Mouse (Mus musculus) bone marrow, adult 2 months (tissue): ENCODE data around the gene Ranbp17. TPM values are rescaled to one million over a fixed set of nuclear protein-coding genes. Genes with fewer than 3 reads are reported as not detected.

Experiments used
- H3K27ac ChIP-seq: fragments of 200-500 bp; 2 replicates; pipeline ENCODE4 v1.5.1; 2012; ENCODE audit warnings: low read depth, mild to moderate bottlenecking, control low read depth, inconsistent platforms, low read length; ENCODE audit not compliant: control insufficient read depth, poor library complexity, insufficient read depth
- H3K4me1 ChIP-seq: fragments of 200-500 bp; 2 replicates; pipeline ENCODE4 v1.6.1; 2011; ENCODE audit warnings: low read length; ENCODE audit not compliant: control insufficient read depth, insufficient read depth
- H3K4me3 ChIP-seq: fragments of 200-500 bp; replicated peaks from 2 replicates; pipeline ENCODE3; 2011; ENCODE audit warnings: mild to moderate bottlenecking, low read depth, low read length, control low read depth; ENCODE audit not compliant: control insufficient read depth
- CTCF ChIP-seq: fragments of 200-500 bp; IDR thresholded peaks from 2 replicates; pipeline ENCODE4 v1.5.1; 2011; ENCODE audit warnings: low read length, control low read depth; ENCODE audit not compliant: control insufficient read depth, insufficient read depth
- POLR2A ChIP-seq: fragments of 200-500 bp; IDR thresholded peaks from 2 replicates; pipeline ENCODE4 v1.6.1; 2011; ENCODE audit warnings: low read depth, mild to moderate bottlenecking, control low read depth, low read length, borderline replicate concordance; ENCODE audit not compliant: control insufficient read depth
- WGBS: fragments of 180-500 bp; shearing (Covaris S2); methylation state at CpG from one replicate; pipeline ENCODE4 v1.1.7; 2018; 5-methylcytosine and 5-hydroxymethylcytosine counted together
- polyA plus RNA-seq: library from polyadenylated mRNA; stranded (reverse); fragments of >200 nt; gene quantifications from 2 replicates; pipeline ENCODE4 v1.2.4, GENCODE M21; 2011; ENCODE audit warnings: low replicate concordance; ENCODE audit not compliant: missing spikeins, insufficient read depth, insufficient read length

Gene Ranbp17
- polyA plus RNA-seq, 1 experiment, result 3.6 TPM

DNA sequence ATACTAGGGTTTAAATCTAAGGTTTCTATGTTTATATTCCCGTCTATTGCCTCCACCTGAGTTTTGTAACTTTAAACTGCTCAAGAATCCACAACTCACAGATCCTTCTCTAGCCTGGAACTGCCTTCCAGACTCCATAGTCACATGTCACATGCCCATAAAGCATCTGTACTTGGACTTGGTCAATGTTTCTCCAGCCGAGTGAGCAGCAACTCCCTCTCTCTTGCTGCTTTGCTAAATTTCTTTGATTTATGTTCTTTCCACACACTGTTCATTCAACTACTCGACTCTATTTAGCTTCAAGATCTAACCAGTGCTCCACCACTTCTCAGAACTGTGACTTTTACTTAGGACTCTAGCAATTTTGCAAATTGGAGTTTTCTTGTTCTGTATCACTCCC, 238.7 kb downstream of the Ranbp17 start:
- TF ChIP-seq POLR2A (no peak), CTCF (no peak)
- 37% methylated on average over 3 of the region's 3 CpGs for WGBS
- no peak overlapping the region for H3K27ac ChIP-seq
- H3K4me1 ChIP-seq, result no peaks in the 10 kb centered on the region
- no peak overlapping the region for H3K4me3 ChIP-seq

- Histone ChIP-seq H3K4me1 (no peaks in the 10 kb centered on the region), H3K4me3 (no peak overlapping the region), H3K27ac (no peak overlapping the region)
- TF ChIP-seq POLR2A (no peak), CTCF (no peak)
- WGBS, result 3% methylated on average over 1 of the region's 1 CpGs
Measured at GRCm38 (mm10) chr11:33274294-33274693, 239.3 kb downstream of the Ranbp17 start.

GRCm38 (mm10) chr11:33240295-33240694, 273.3 kb downstream of the Ranbp17 start:
- TF ChIP-seq POLR2A (no peak), CTCF (no peak)
- WGBS, result 82% methylated on average over 3 of the region's 3 CpGs
- H3K27ac ChIP-seq, result no peak overlapping the region
- no peaks in the 10 kb centered on the region for H3K4me1 ChIP-seq
- H3K4me3 ChIP-seq, result no peak overlapping the region

DNA sequence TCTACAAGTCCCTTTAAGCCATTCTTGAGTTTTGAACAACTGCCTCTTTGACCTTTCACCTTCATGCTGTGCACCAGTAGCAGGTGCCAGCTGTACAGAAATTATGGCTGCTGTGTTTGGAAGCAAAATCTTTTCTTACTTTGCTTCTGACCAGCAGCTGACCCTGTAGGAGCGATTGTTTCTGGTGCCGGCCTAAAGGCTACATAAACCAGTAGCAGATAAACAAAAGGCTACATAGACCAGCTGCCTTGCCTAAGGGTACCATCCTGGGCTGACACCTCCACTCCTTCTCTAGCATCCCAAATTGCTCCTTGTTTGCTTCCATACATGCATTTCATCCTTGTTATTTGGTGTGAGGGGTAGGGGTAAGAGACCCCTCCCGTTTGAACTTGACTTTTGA, 279.4 kb downstream of the Ranbp17 start:
- WGBS, result 72% methylated on average over 3 of the region's 3 CpGs
- no peak for TF ChIP-seq CTCF
- TF ChIP-seq POLR2A, result no peak
- Histone ChIP-seq H3K4me1 (no peaks in the 10 kb centered on the region), H3K4me3 (no peak overlapping the region), H3K27ac (no peak overlapping the region)

DNA sequence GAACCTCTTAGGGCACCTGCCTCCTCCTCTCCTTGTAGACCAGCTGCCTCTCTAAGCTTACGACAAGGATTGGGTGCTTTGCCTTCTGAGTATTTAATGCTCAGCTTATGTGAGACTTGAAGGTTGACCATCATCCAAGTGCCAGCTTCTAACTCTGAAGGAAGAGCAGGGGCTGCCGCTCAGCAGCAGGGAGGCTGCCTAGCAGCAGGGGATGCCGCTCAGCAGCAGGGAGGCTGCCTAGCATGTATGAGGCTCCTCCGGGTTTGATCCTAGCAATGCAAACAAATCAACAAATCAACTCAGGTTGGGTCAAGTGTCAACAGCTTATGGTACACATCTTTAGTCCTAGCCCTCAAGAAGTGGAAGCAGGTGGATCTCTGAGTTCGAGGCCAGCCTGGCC, 281.5 kb downstream of the Ranbp17 start:
- WGBS, result 83% methylated on average over 5 of the region's 5 CpGs
- H3K4me3 ChIP-seq, result no peak overlapping the region

GRCm38 (mm10) chr11:33228186-33228585, 285.4 kb downstream of the Ranbp17 start:
- TF ChIP-seq POLR2A (no peak), CTCF (no peak)
- Histone ChIP-seq H3K27ac (no peak overlapping the region), H3K4me3 (no peak overlapping the region), H3K4me1 (no peaks in the 10 kb centered on the region; the same call in 1 of the 2 replicates)
- 68% methylated on average over 2 of the region's 2 CpGs for WGBS

More for the DNA sequence above, 281.5 kb downstream of the Ranbp17 start:
- Histone ChIP-seq H3K4me1 (no peaks in the 10 kb centered on the region), H3K27ac (no peak overlapping the region)
- TF ChIP-seq CTCF (no peak), POLR2A (no peak)

- TF ChIP-seq CTCF (no peak), POLR2A (no peak)
- Histone ChIP-seq H3K4me1 (no peaks in the 10 kb centered on the region; the same call in 1 of the 2 replicates), H3K4me3 (no peak overlapping the region), H3K27ac (no peak overlapping the region)
- 85% methylated on average over 8 of the region's 8 CpGs for WGBS
Measured at GRCm38 (mm10) chr11:33226516-33226915, 287.0 kb downstream of the Ranbp17 start.

GRCm38 (mm10) chr11:33221566-33222365, 291.8 kb downstream of the Ranbp17 start:
- Histone ChIP-seq H3K27ac (no peak overlapping the region), H3K4me1 (no peaks in the 10 kb centered on the region; the same call in 1 of the 2 replicates), H3K4me3 (no peak overlapping the region)
- 61% methylated on average over 11 of the region's 11 CpGs for WGBS
- TF ChIP-seq CTCF (no peak), POLR2A (no peak)
